Mouse (Mus musculus): ENCODE data around the gene Gm43302. TPM values are rescaled to one million over a fixed set of nuclear protein-coding genes. Genes with fewer than 3 reads are reported as not detected.
"Not testable (repeated sequence)": the region's sequence is repeated elsewhere in the genome, so short reads cannot be mapped to it uniquely, and the experiment has no call there.

Gene Gm43302
- polyA plus RNA-seq, 1 experiment from 2014 or later, result not detected

DNA sequence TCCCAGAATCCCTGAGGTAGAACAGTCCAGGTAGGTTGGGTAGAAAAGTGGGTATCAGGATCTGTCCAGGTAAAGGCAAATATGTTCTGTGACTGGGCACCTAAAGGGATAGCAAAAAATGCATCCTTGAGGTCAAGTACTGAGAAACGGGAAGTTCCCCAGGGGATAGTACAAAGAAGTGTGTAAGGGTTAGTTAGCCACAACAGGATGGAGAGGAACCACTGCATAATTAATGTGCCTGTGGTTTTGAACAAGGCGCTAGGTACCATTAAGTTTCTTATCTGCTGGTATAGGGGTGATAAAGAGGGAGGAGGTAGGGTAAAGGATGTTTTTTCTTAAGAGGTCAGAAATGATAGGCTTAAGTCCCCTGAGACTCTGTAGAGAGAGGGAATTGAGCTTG lies 101.0 kb downstream of the Gm43302 start:
- ATAC-seq (ENCODE audit: insufficient number of reproducible peaks, low FRiP score, low TSS enrichment, low read depth); H3K27ac ChIP-seq (replicated peaks; ENCODE audit: low read depth, low read length); H3K36me3 ChIP-seq (ENCODE audit: control insufficient read depth, insufficient read depth, low read length); H3K9ac ChIP-seq (ENCODE audit: low read length); H3K4me2 ChIP-seq (ENCODE audit: low read depth, severe bottlenecking); H3K4me1 ChIP-seq (ENCODE audit: control insufficient read depth, insufficient read depth, low read length); H3K4me3 ChIP-seq (ENCODE audit: low read depth, low read length); H3K27me3 ChIP-seq (ENCODE audit: control insufficient read depth, insufficient read depth, low read length); H3K9me3 ChIP-seq (ENCODE audit: control insufficient read depth, low read length); DNase-seq (ENCODE audit: low spot score): not testable (repeated sequence)
- WGBS, result 93% methylated on average over 2 of the region's 2 CpGs

- Histone ChIP-seq H3K4me2 (ENCODE audit: low read depth, severe bottlenecking) (no peak overlapping the region), H3K27ac (replicated peaks; ENCODE audit: low read depth, low read length) (no peak overlapping the region), H3K4me1 (ENCODE audit: control insufficient read depth, insufficient read depth, low read length) (no peaks in the 10 kb centered on the region), H3K9me3 (ENCODE audit: control insufficient read depth, low read length) (no peaks in the 10 kb centered on the region), H3K27me3 (ENCODE audit: control insufficient read depth, insufficient read depth, low read length) (no peaks in the 10 kb centered on the region), H3K4me3 (ENCODE audit: low read depth, low read length) (no peak overlapping the region), H3K9ac (ENCODE audit: low read length) (no peak overlapping the region), H3K36me3 (ENCODE audit: control insufficient read depth, insufficient read depth, low read length) (no peaks in the 10 kb centered on the region)
- ATAC-seq (ENCODE audit: insufficient number of reproducible peaks, low FRiP score, low TSS enrichment, low read depth), result no peak
- no peak for DNase-seq (ENCODE audit: low spot score)
Observed at GRCm38 (mm10) chr5:105181446-105181845, 112.0 kb downstream of the Gm43302 start.

Other genes starting within 250 kb of the Gm43302 start
- gene Gbp9, start 154.2 kb downstream of the Gm43302 start, polyA plus RNA-seq (2014; fragmentation: Nextera tagmentation; extraction: Ambion mirVana), result 1.7 and 2.1 TPM in 2 replicates
- gene Gbp8, start 154.2 kb downstream of the Gm43302 start, polyA plus RNA-seq (2014; fragmentation: Nextera tagmentation; extraction: Ambion mirVana), result not detected in 2 replicates
- gene Gbp4, start 154.1 kb downstream of the Gm43302 start, polyA plus RNA-seq (2014; fragmentation: Nextera tagmentation; extraction: Ambion mirVana), result 0.10 and 0.21 TPM in 2 replicates
- not detected in 2 replicates for gene Gbp10, start 54.2 kb downstream of the Gm43302 start, polyA plus RNA-seq (2014; fragmentation: Nextera tagmentation; extraction: Ambion mirVana)
- gene Gbp6, start within 50 bp of the Gm43302 start, polyA plus RNA-seq (2014; fragmentation: Nextera tagmentation; extraction: Ambion mirVana), result 0.06 and 0.09 TPM in 2 replicates
- gene Lrrc8b, start 122.1 kb upstream of the Gm43302 start, polyA plus RNA-seq (2014; fragmentation: Nextera tagmentation; extraction: Ambion mirVana), result 5.9 and 6.2 TPM in 2 replicates
- gene Lrrc8c, start 225.7 kb upstream of the Gm43302 start, polyA plus RNA-seq (2014; fragmentation: Nextera tagmentation; extraction: Ambion mirVana), result 14.9 TPM in 2 replicates